Mouse (Mus musculus) embryonic facial prominence, embryonic 10.5 days (tissue): Measurements from ENCODE around the gene Abhd10. TPM values are rescaled to one million over a fixed set of nuclear protein-coding genes. Genes with fewer than 3 reads are reported as not detected.

Experiments used
- DNase-seq: peaks from one replicate; pipeline ENCODE4 v3.0.0-alpha.2; 2017; ENCODE audit warnings: low spot score
- H3K27ac ChIP-seq: fragments of 300-500 bp; sonication (generic); replicated peaks from 2 replicates; pipeline ENCODE4 v1.5.1; 2016; ENCODE audit warnings: mild to moderate bottlenecking
- H3K27me3 ChIP-seq: fragments of 300-500 bp; sonication (generic); replicated peaks from 2 replicates; pipeline ENCODE4 v1.6.1; 2016; ENCODE audit warnings: low read depth, mild to moderate bottlenecking; ENCODE audit not compliant: poor library complexity, severe bottlenecking
- H3K36me3 ChIP-seq: fragments of 300-500 bp; sonication (generic); replicated peaks from 2 replicates; pipeline ENCODE4 v1.6.1; 2016; ENCODE audit warnings: mild to moderate bottlenecking, moderate library complexity
- H3K4me1 ChIP-seq: fragments of 300-500 bp; sonication (generic); 2 replicates; pipeline ENCODE4 v1.6.1; 2016
- H3K4me3 ChIP-seq: fragments of 300-500 bp; sonication (generic); 2 replicates; pipeline ENCODE4 v1.5.1; 2016; ENCODE audit warnings: mild to moderate bottlenecking, moderate library complexity
- H3K9me3 ChIP-seq: fragments of 300-500 bp; sonication (generic); 2 replicates; pipeline ENCODE4 v1.6.1; 2016; ENCODE audit warnings: mild to moderate bottlenecking
- WGBS: fragments of 180-500 bp; shearing (Covaris S2); methylation state at CpG from one replicate; pipeline ENCODE4 v1.1.7; 2016; 5-methylcytosine and 5-hydroxymethylcytosine counted together
- polyA plus RNA-seq: library from polyadenylated mRNA; unstranded; fragments of >200 nt; fragmentation: Nextera tagmentation; extraction: Ambion mirVana; gene quantifications from 2 replicates; pipeline ENCODE4 v1.2.1, GENCODE M21; 2016

Gene Abhd10
- polyA plus RNA-seq = 40.7 and 43.8 TPM in 2 replicates

DNA sequence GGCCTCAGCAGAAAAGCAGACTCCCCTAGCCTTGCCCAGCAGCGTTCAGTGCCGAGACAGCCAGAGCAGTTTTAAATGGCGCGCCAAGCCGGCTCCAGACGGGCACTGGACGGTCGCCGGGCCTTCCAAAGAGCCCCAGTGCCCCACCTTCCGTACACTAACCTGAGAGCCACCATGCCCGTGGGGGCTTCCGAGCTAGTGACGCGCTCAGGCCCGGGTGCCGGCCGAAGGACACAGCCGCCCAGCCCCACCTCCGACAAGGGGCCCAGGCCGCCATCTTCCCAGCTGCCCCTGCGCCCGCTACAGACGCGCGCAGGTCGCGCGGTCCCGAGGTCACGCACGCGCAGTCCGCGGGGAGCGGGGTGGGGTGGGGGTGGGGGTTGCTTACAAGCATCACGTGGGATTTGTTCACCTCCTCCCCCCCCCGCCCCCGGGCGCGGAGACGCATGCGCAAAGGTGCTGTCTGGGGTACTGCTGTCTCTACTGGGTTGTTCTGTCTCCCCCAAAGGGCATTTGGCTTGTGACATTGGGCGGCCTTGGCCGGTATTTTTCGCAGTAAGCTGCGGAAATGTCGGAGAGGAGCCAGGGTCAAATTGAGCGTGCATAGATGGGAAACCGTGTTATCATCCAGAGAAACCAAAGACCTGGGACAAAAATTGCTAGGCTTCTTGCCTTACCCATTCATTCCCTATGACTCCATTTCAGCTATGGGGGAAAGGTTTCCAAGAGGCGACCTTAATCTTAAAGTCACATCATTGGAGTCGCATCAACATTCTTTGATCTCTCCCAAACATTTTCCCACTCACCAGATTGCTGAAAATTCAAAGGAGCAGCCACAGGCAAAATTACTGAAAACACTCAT lies at the start of gene Abhd10:
TSS of gene Abhd10 (minus strand) at position 341 of the 862 bp plus-strand sequence.
- WGBS = under 1% methylated on average over 51 of the region's 51 CpGs
- Histone ChIP-seq H3K9me3 (no peaks in the 10 kb centered on the region), H3K4me3 (peak within 1 kb of the TSS; percentile 77), H3K27me3 (no peaks in the 10 kb centered on the region), H3K36me3 (peaks cover 27% of the 10 kb centered on the region), H3K4me1 (peaks cover 21% of the 10 kb centered on the region), H3K27ac (peak within 1 kb of the TSS; percentile 98)
- peak; percentile 99 for DNase-seq

DNA sequence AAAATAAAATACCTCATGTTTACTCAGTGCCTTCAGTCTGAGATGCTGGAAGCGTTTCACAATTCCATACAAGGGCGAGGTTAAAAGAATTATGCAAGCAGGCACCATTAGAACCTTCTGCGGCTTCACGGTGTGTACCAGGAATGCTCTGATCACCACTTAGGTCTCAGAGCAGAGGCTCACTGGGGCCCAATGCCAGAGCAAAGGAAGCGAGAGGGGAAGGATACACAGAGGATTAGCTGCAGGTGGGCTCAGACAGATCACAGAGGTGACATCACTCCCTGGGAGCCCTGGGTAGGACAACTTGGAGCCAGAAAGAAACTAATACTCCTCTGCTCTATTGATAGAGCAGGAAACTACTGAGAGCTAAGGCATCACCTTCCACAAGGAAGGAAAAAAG lies 48.5 kb upstream of the Abhd10 start:
- Histone ChIP-seq H3K4me3 (no peak overlapping the region), H3K27ac (no peak overlapping the region), H3K36me3 (peaks cover 67% of the 10 kb centered on the region), H3K27me3 (no peaks in the 10 kb centered on the region), H3K9me3 (no peaks in the 10 kb centered on the region), H3K4me1 (no peaks in the 10 kb centered on the region; the same call in 1 of the 2 replicates)
- WGBS = 57% methylated on average over 5 of the region's 5 CpGs
- no peak for DNase-seq

DNA sequence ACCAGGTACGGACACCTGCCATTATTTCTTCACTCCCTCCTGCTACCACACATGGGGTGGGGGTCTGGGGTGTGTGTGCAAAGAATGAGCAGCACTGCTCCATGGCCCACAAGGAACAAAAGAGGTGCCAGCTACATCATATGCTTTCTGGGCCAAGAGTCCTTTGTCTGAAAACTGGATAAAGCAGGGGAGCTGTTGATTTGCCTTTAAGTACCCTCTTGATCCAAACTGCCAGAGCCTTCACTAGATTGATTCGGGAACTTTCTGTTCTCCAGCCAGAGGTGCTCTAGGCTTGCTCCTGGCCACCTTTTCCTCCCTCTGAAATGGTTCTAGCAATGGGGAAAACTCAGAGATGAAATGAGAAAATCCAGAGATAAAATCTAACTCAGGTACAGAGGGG lies 46.6 kb upstream of the Abhd10 start:
- DNase-seq = no peak
- Histone ChIP-seq H3K4me3 (no peak overlapping the region), H3K27me3 (no peaks in the 10 kb centered on the region), H3K36me3 (peaks cover 62% of the 10 kb centered on the region), H3K9me3 (no peaks in the 10 kb centered on the region), H3K27ac (no peak overlapping the region), H3K4me1 (no peaks in the 10 kb centered on the region)
- WGBS = 86% methylated on average over 2 of the region's 2 CpGs

DNA sequence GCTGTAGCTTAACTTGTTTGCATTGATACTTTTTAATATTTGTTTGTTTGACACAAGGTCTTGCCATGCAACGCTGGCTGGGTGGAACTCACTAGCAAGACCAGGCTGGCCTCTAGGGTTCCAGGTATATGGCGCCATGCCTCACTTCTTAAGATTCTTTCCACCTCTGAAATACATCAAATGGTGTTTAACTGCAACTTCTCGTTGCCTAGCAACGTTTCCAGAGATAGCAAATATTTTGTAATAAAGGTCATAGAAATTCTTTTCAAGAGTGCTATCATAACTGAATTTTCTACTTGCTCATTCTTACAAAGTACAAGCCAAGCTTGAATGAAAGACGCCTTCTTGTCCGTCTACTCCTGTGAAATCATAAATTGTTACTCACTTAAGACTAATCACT lies 44.9 kb upstream of the Abhd10 start:
- Histone ChIP-seq H3K27ac (no peak overlapping the region), H3K27me3 (no peaks in the 10 kb centered on the region), H3K4me3 (no peak overlapping the region), H3K9me3 (no peaks in the 10 kb centered on the region), H3K4me1 (no peaks in the 10 kb centered on the region), H3K36me3 (peaks cover 57% of the 10 kb centered on the region)
- WGBS = 93% methylated on average over 6 of the region's 6 CpGs
- DNase-seq = no peak

DNA sequence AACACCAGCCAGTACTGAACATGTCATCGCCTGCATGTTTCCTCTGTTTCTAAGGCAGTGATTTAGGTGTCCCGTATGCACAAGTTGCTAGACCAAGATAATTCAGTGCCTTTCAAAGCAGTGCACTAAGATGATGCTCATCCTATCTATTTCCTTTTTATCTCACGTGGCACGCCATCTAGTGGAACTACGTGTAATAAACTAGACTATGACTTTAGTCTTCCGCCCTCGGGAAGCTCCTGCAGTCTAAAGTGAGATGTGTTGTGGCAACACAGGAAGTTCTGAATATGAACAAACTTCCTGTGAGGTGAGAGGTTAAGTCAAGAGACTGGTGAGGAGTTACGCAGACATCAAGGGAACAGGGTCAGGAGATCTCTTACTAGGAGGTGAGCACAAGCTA lies 43.9 kb upstream of the Abhd10 start:
- no peak overlapping the region for H3K4me3 ChIP-seq
- 40% methylated on average over 8 of the region's 8 CpGs for WGBS
- no peaks in the 10 kb centered on the region for H3K27me3 ChIP-seq
- no peak for DNase-seq
- no peak overlapping the region for H3K27ac ChIP-seq
- H3K4me1 ChIP-seq = no peaks in the 10 kb centered on the region
- peaks cover 54% of the 10 kb centered on the region for H3K36me3 ChIP-seq
- H3K9me3 ChIP-seq = no peaks in the 10 kb centered on the region

DNA sequence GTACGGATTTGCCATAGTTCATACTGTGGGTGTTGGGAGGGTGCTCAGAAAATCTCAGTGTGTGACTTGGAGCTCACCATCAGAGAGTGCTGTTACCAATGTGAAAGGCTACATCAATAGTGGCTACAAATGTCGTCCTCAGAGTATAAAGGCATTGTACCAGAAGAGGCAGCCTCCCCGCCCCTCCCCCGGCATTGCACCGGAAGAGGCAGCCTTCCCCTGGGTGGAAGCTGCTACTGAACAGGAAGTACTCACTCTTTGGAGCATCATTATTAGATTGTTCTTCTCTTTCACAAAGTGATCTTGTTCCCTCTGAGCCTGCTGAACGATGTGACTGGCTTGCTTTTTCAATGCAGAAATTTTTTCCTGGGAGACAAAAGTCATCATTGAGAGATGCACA lies 37.2 kb upstream of the Abhd10 start:
- 70% methylated on average over 6 of the region's 6 CpGs for WGBS
- no peak overlapping the region for H3K27ac ChIP-seq
- H3K4me3 ChIP-seq = no peak overlapping the region
- DNase-seq = no peak
- H3K4me1 ChIP-seq = no peaks in the 10 kb centered on the region
- peaks cover 88% of the 10 kb centered on the region for H3K36me3 ChIP-seq
- no peaks in the 10 kb centered on the region for H3K27me3 ChIP-seq
- no peaks in the 10 kb centered on the region for H3K9me3 ChIP-seq

DNA sequence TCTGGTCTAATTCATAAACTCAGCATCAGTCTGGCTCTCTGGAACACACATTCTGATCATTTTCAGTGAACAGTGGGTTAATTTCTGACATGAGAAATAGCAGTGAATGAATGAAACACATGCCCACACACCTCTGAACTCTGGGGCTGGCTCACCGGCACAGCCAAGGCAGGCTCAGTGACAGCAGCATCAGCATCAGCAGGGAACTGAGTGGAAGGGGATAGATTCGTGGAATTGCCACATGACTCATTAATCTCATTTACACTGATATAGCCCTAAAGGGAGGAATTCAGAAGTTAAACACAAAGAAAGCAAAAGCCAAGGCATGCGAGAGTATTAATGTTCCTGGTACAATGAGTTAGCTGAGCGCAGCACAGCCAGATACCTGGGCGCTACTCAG lies 32.1 kb upstream of the Abhd10 start:
- Histone ChIP-seq H3K4me1 (no peaks in the 10 kb centered on the region), H3K9me3 (no peaks in the 10 kb centered on the region), H3K36me3 (peaks cover 95% of the 10 kb centered on the region), H3K27me3 (no peaks in the 10 kb centered on the region), H3K4me3 (no peak overlapping the region), H3K27ac (no peak overlapping the region)
- no peak for DNase-seq
- 88% methylated on average over 5 of the region's 5 CpGs for WGBS

DNA sequence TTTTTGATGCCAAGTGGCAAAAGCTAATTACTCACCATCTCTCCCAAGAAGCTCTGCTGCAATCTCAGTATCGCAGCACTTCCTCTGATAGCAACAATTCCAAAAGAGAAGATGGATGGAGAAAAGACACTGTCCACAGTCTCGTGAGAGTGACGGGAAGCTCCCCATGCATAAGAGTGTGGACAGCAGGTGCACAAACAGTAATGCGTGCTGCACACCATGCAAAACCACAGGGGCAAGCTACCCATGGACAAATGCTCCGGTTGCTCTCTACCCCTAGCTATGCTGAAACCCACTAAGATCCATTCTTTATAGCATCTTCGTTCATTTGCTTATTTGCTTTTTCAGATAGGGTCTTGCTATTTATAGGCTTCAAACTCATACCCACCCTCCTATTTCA lies 28.2 kb upstream of the Abhd10 start:
- WGBS = 95% methylated on average over 6 of the region's 6 CpGs
- Histone ChIP-seq H3K36me3 (peaks cover 79% of the 10 kb centered on the region), H3K27ac (no peak overlapping the region), H3K4me3 (no peak overlapping the region), H3K27me3 (no peaks in the 10 kb centered on the region), H3K4me1 (0 out of 2 replicates have a peak, but pooled peaks cover 3% of the 10 kb centered on the region), H3K9me3 (no peaks in the 10 kb centered on the region)
- DNase-seq = no peak

DNA sequence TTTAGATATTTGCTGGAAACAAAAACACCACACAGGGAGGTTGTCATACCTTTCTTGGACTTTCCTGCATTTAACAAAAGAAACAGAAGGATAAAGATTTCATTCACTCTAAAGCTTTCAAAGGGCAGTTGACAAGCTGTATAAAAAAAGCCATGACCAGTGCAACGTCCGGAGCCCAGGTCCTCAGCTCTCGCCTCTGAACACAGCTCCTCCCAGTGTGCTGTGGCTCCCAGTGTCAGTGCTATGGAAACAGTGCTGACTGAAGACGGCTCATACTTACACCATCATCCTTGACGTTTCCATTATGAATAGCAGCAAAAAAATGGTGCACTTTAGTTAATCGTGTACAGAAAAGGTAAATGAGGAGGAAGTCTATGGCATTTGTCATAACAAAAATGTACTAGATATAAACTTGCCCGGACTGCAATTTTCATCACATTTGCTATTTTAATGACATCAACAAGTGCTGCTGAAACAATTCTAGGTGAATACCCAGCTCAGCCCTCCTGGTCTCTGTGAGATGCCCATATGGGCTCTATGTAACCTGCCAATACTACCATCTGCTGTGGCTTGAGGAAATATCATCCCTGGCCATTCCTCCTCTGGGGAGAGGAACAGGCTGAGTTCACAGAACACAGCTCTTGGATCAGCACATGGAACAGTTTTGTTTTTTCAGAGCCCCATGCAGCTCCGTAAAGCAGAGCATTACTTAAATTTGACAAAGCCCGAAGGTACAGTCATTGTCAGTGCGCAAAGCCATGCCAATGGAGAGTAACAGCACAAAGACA lies 25.3 kb upstream of the Abhd10 start:
- 85% methylated on average over 10 of the region's 10 CpGs for WGBS
- H3K4me1 ChIP-seq = 0 out of 2 replicates have a peak, but pooled peaks cover 3% of the 10 kb centered on the region
- H3K27me3 ChIP-seq = no peaks in the 10 kb centered on the region
- H3K9me3 ChIP-seq = no peaks in the 10 kb centered on the region
- DNase-seq = no peak
- no peak overlapping the region for H3K4me3 ChIP-seq
- peaks cover 71% of the 10 kb centered on the region for H3K36me3 ChIP-seq
- H3K27ac ChIP-seq = no peak overlapping the region

DNA sequence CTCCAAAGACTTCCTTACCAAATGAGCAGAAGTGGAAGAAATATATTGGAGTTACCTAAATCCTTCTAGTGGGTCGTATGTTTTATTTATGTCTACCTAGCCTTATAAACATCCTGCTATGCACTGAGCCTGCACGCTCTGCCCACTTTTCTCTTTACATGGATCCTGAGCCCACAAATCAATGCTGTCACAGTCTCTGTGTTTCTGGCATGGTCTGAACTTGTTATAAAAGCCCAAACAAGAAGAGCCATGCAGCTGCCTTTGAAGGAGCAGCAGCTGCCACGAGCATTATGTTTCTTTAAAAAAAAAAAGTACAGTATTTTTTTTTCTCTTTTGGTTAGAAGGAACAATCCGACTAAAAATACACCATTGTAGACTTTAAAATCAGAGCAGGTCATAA lies 24.7 kb upstream of the Abhd10 start:
- no peak for DNase-seq
- Histone ChIP-seq H3K4me3 (no peak overlapping the region), H3K36me3 (peaks cover 72% of the 10 kb centered on the region), H3K27ac (no peak overlapping the region), H3K27me3 (no peaks in the 10 kb centered on the region), H3K4me1 (0 out of 2 replicates have a peak, but pooled peaks cover 3% of the 10 kb centered on the region), H3K9me3 (no peaks in the 10 kb centered on the region)
- WGBS = 85% methylated on average over 4 of the region's 4 CpGs

DNA sequence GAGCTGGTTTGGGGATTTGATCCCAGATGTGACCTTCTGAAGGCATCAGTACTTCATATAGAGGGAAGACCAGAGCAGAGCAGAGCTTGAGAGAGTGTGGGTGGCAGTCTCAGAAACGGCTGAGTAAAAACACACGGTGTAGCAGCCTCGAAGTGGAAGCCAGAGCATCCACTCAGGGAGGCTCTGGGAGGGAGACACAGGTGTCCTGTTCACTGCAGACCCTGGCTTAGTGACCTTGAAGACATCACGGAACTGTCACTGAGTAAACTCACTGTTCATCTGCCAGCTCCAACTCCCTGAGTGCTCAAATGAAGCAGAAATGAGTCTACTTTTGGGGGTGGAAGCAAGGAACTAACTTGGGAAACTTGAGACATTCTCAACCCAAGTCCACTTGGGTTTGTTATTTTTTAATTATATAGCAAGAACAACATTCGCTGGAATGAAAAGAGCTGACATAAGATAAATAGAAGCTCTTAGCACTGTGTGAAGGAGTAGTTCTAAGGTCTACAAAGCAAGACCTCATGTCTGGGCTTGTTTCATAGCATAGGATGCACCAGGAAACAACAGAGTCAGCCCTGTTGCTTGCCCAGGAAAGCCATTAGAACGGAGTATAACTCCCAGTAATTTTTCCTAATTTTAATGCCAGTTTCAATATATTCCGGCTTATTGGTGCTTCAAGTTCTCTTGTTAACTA lies 23.2 kb upstream of the Abhd10 start:
- Histone ChIP-seq H3K4me1 (0 out of 2 replicates have a peak, but pooled peaks cover 3% of the 10 kb centered on the region), H3K4me3 (no peak overlapping the region), H3K9me3 (no peaks in the 10 kb centered on the region), H3K27ac (no peak overlapping the region), H3K27me3 (no peaks in the 10 kb centered on the region), H3K36me3 (peaks cover 67% of the 10 kb centered on the region)
- 82% methylated on average over 7 of the region's 7 CpGs for WGBS
- DNase-seq = no peak

DNA sequence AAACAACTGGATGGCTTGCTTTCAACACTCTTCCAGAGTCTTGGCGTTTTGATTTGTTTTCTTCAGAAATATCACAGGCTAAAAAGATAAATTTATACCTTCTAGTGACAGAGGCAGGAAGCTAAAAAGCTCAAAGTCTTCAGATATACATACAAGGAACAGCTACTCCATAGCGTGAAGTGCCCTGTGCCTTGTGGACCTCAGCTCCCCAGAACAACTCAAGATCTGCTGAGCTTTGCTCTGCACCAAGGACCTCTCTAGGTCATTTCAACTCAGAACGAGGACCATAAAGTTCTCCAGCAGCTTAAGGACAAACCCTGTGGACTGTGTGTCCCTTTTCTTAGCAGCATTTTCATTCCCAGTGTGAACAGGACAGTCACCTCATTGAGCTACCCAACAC lies 22.3 kb upstream of the Abhd10 start:
- no peaks in the 10 kb centered on the region for H3K27me3 ChIP-seq
- 0 out of 2 replicates have a peak, but pooled peaks cover 3% of the 10 kb centered on the region for H3K4me1 ChIP-seq
- H3K27ac ChIP-seq = no peak overlapping the region
- H3K36me3 ChIP-seq = peaks cover 67% of the 10 kb centered on the region
- no peaks in the 10 kb centered on the region for H3K9me3 ChIP-seq
- WGBS = 91% methylated on average over 3 of the region's 3 CpGs
- DNase-seq = no peak
- H3K4me3 ChIP-seq = no peak overlapping the region
